Mouse (Mus musculus) kidney, postnatal 10 days (tissue): ENCODE measurements around the gene Asb8.

Source experiments
- DNase-seq: peaks from one replicate; pipeline ENCODE4 v3.0.0; 2021; ENCODE audit warnings: mixed read lengths

Gene Asb8

GRCm38 (mm10) chr15:98165525-98165924 is at the start of gene Asb8:
TSS of gene Asb8 (minus strand) at chr15:98165625.
- DNase-seq, result no peak

GRCm38 (mm10) chr15:98214130-98214529 is 48.7 kb upstream of the Asb8 start:
- no peak for DNase-seq

- peak; percentile 21 for DNase-seq
These were observed 48.0 kb upstream of the Asb8 start for GRCm38 (mm10) chr15:98213336-98213870.

GRCm38 (mm10) chr15:98209676-98210075 is 44.3 kb upstream of the Asb8 start:
- peak; percentile 29 for DNase-seq

- no peak for DNase-seq
These were observed 30.0 kb upstream of the Asb8 start, which contains the start of gene Olfr288 for GRCm38 (mm10) chr15:98195442-98195841. TSS of gene Olfr288 (minus strand) at chr15:98195542.

GRCm38 (mm10) chr15:98184456-98184855 is 19.0 kb upstream of the Asb8 start:
- DNase-seq, result no peak

GRCm38 (mm10) chr15:98181856-98182570 is 16.6 kb upstream of the Asb8 start:
- DNase-seq, result peak; percentile 11

GRCm38 (mm10) chr15:98181132-98181711 is 15.8 kb upstream of the Asb8 start:
- DNase-seq, result peak; percentile 95

GRCm38 (mm10) chr15:98180567-98181131 is 15.2 kb upstream of the Asb8 start:
- no peak for DNase-seq

- no peak for DNase-seq
These were observed 11.9 kb upstream of the Asb8 start for GRCm38 (mm10) chr15:98177320-98177719.

GRCm38 (mm10) chr15:98173821-98174220 is 8.4 kb upstream of the Asb8 start:
- peak; percentile 41 for DNase-seq

GRCm38 (mm10) chr15:98172113-98172512 is 6.7 kb upstream of the Asb8 start:
- DNase-seq, result no peak

- no peak for DNase-seq
These were observed 5.5 kb upstream of the Asb8 start for GRCm38 (mm10) chr15:98170917-98171316.

GRCm38 (mm10) chr15:98170365-98170764 is 4.9 kb upstream of the Asb8 start:
- peak; percentile 14 for DNase-seq

- no peak for DNase-seq
These were observed 3.2 kb upstream of the Asb8 start for GRCm38 (mm10) chr15:98168622-98169004.

GRCm38 (mm10) chr15:98167645-98168621 is 2.5 kb upstream of the Asb8 start:
- peak; percentile 84 for DNase-seq

- no peak for DNase-seq
These were observed 1.7 kb upstream of the Asb8 start, which contains the start of gene Ccdc184 for GRCm38 (mm10) chr15:98166963-98167644. TSS of gene Ccdc184 (plus strand) at chr15:98167158.

GRCm38 (mm10) chr15:98162561-98162960 is 2.9 kb downstream of the Asb8 start:
- no peak for DNase-seq

- no peak for DNase-seq
These were observed 4.2 kb downstream of the Asb8 start for GRCm38 (mm10) chr15:98161026-98161805.

- DNase-seq, result no peak
These were observed 8.2 kb downstream of the Asb8 start for GRCm38 (mm10) chr15:98157253-98157652.

GRCm38 (mm10) chr15:98155944-98156343 is 9.5 kb downstream of the Asb8 start:
- no peak for DNase-seq
